Mouse (Mus musculus) lung, adult 2 months (tissue): ENCODE results near the gene Pclo.

Experiments
- CTCF ChIP-seq: fragments of 200-500 bp; IDR thresholded peaks from 2 replicates; pipeline ENCODE4 v1.5.1; 2011; ENCODE audit warnings: mild to moderate bottlenecking, low read length, control low read depth; ENCODE audit not compliant: insufficient read depth
- POLR2A ChIP-seq: fragments of 200-500 bp; IDR thresholded peaks from 2 replicates; pipeline ENCODE4 v1.6.1; 2011; ENCODE audit warnings: low read depth, mild to moderate bottlenecking, control low read depth, low read length, borderline replicate concordance; ENCODE audit errors: extremely low read depth

GRCm38 (mm10) chr5:14645856-14646255, 131.1 kb downstream of the Pclo start:
- no peak for TF ChIP-seq POLR2A
- no peak for TF ChIP-seq CTCF
